Mouse (Mus musculus) liver, adult 2 months (tissue): ENCODE results near the gene D8Ertd738e. TPM values are rescaled to one million over a fixed set of nuclear protein-coding genes. Genes with fewer than 3 reads are reported as not detected.

ENCODE experiments used
- DNase-seq: peaks from one replicate; pipeline ENCODE4 v3.0.0-alpha.2; 2011; ENCODE audit warnings: low read depth, low spot score; ENCODE audit errors: extremely low read depth
- H3K27ac ChIP-seq: fragments of 200-500 bp; replicated peaks from 2 replicates; pipeline ENCODE4 v1.5.1; 2012; ENCODE audit warnings: low read depth, mild to moderate bottlenecking, control low read depth, inconsistent platforms, low read length; ENCODE audit not compliant: insufficient read depth
- H3K27me3 ChIP-seq: fragments of 200-500 bp; 2 replicates; pipeline ENCODE4 v1.6.1; 2012; ENCODE audit warnings: mild to moderate bottlenecking, moderate library complexity, low read length, inconsistent platforms; ENCODE audit not compliant: control insufficient read depth, insufficient read depth
- H3K36me3 ChIP-seq: fragments of 200-500 bp; 2 replicates; pipeline ENCODE4 v1.6.1; 2012; ENCODE audit warnings: low read length, inconsistent platforms; ENCODE audit not compliant: control insufficient read depth, insufficient read depth
- H3K4me1 ChIP-seq: fragments of 200-500 bp; 2 replicates; pipeline ENCODE4 v1.6.1; 2011; ENCODE audit warnings: low read length; ENCODE audit not compliant: control insufficient read depth, insufficient read depth
- H3K4me3 ChIP-seq: fragments of 200-500 bp; 2 replicates; pipeline ENCODE4 v1.5.1; 2011; ENCODE audit warnings: low read depth, mild to moderate bottlenecking, control low read depth, low read length, moderate library complexity; ENCODE audit not compliant: insufficient read depth
- H3K79me2 ChIP-seq: fragments of 200-500 bp; 2 replicates; pipeline ENCODE4 v1.6.1; 2012; ENCODE audit warnings: inconsistent platforms, mild to moderate bottlenecking, low read length, moderate library complexity; ENCODE audit not compliant: control insufficient read depth, insufficient read depth
- H3K9ac ChIP-seq: fragments of 200-500 bp; 2 replicates; pipeline ENCODE4 v1.6.1; 2012; ENCODE audit warnings: low read depth, mild to moderate bottlenecking, control low read depth, inconsistent platforms, low read length
- CTCF ChIP-seq: fragments of 200-500 bp; IDR thresholded peaks from 2 replicates; pipeline ENCODE4 v1.5.1; 2011; ENCODE audit warnings: low read depth, low read length, control low read depth
- POLR2A ChIP-seq: fragments of 200-500 bp; IDR thresholded peaks from 2 replicates; pipeline ENCODE4 v1.6.1; 2011; ENCODE audit warnings: low read length, control low read depth; ENCODE audit not compliant: insufficient read depth; ENCODE audit errors: extremely low read depth
- WGBS: fragments of 180-500 bp; shearing (Covaris S2); methylation state at CpG from one replicate; pipeline ENCODE4 v1.1.7; 2018; 5-methylcytosine and 5-hydroxymethylcytosine counted together
- polyA plus RNA-seq: library from polyadenylated mRNA; depleted of rRNA; stranded (reverse); fragments of >200 nt; gene quantifications from 2 replicates; pipeline ENCODE4 v1.2.3, GENCODE M21; 2012; rRNA removed
- total RNA-seq: library from RNA; depleted of rRNA; stranded (reverse); fragments of >200 nt; gene quantifications from 2 replicates; pipeline ENCODE4 v1.2.3, GENCODE M21; 2014; rRNA removed

D8Ertd738e gene
- total and polyA plus RNA-seq, 2 experiments, result 105 to 115 TPM

DNA sequence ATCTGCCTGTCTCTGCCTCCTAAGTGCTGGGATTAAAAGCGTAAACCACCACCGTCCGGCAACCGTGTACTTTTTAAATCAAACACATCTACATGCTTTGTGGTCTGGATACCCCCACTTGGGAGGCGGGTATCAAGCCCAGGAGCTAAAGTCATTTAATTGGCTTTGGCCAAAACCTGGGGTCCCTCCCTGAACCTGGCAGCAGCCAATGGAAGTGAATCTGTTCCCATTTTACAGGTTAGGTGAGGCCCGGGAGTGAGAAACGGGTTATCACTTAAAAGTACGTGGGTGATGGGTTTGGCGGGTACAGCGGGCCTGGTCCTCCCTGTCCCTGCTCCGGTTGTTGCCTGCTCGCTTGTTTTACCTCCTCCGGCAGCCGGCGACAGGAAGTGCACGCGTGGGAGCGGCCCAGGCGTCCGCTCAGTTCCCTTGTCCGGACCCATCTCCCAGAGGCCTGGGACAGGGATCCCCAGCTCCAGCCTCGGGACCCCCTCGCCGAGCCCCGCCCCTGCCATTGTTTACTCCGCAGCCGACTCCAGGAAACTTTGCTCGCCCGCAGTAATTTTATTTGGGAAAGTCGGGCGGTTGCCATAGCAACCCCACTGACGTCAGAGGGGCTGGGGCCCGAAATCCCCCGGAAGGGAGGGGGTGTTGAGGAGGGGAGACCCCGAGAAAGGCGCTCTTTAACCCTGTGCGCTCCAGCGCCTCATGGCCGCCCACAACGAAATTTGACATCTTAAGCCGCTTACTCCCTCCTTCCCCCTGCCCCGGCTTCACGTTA, 52.2 kb downstream of the D8Ertd738e start:
- Histone ChIP-seq H3K4me3 (peak overlapping the region; percentile 50), H3K79me2 (peaks cover 8% of the 10 kb centered on the region; the same call in 1 of the 2 replicates), H3K27me3 (no peaks in the 10 kb centered on the region), H3K4me1 (0 out of 2 replicates have a peak, but pooled peaks cover 2% of the 10 kb centered on the region), H3K9ac (peak overlapping the region; percentile 45), H3K27ac (peak overlapping the region; percentile 73), H3K36me3 (no peaks in the 10 kb centered on the region)
- WGBS, result 15% methylated on average over 42 of the region's 43 CpGs
- no peak for TF ChIP-seq CTCF
- no peak for TF ChIP-seq POLR2A
- DNase-seq, result no peak

Other genes with a start within 250 kb of the D8Ertd738e start
- gene 1700067K01Rik, start 248.2 kb downstream of the D8Ertd738e start, total RNA-seq, result 0.20 and 0.46 TPM in 2 replicates
- 0.11 and 0.26 TPM in 2 replicates for gene 1700067K01Rik, start 248.2 kb downstream of the D8Ertd738e start, polyA plus RNA-seq
- gene 2210011C24Rik, start 237.5 kb downstream of the D8Ertd738e start, total RNA-seq, result 0.20 and 0.28 TPM in 2 replicates
- gene 2210011C24Rik, start 237.5 kb downstream of the D8Ertd738e start, polyA plus RNA-seq, result 0.21 and 0.34 TPM in 2 replicates
- not detected in 2 replicates for gene Palm3, start 228.2 kb downstream of the D8Ertd738e start, total RNA-seq
- gene Palm3, start 228.2 kb downstream of the D8Ertd738e start, polyA plus RNA-seq, result not detected in 2 replicates
- 1.4 and 1.5 TPM in 2 replicates for gene Il27ra, start 207.1 kb downstream of the D8Ertd738e start, total RNA-seq
- gene Il27ra, start 207.1 kb downstream of the D8Ertd738e start, polyA plus RNA-seq, result 1.4 and 2.1 TPM in 2 replicates
- not detected in 2 replicates for gene Rln3, start 204.7 kb downstream of the D8Ertd738e start, total RNA-seq
- not detected in 2 replicates for gene Rln3, start 204.7 kb downstream of the D8Ertd738e start, polyA plus RNA-seq
- 0.65 and 0.74 TPM in 2 replicates for gene Gm10643, start 184.6 kb downstream of the D8Ertd738e start, total RNA-seq
- gene Gm10643, start 184.6 kb downstream of the D8Ertd738e start, polyA plus RNA-seq, result 0.10 TPM in 1 of 2 replicates, not detected in the other
- gene Rfx1, start 182.9 kb downstream of the D8Ertd738e start, total RNA-seq, result 1.8 and 2.6 TPM in 2 replicates
- 6.4 and 8.3 TPM in 2 replicates for gene Rfx1, start 182.9 kb downstream of the D8Ertd738e start, polyA plus RNA-seq
- gene Dcaf15, start 145.0 kb downstream of the D8Ertd738e start, total RNA-seq, result 1.4 and 2.2 TPM in 2 replicates
- gene Dcaf15, start 145.0 kb downstream of the D8Ertd738e start, polyA plus RNA-seq, result 9.2 and 9.9 TPM in 2 replicates
- gene Podnl1, start 123.7 kb downstream of the D8Ertd738e start, total RNA-seq, result 0.13 TPM in 1 of 2 replicates, not detected in the other
- gene Podnl1, start 123.7 kb downstream of the D8Ertd738e start, polyA plus RNA-seq, result 0.51 and 0.86 TPM in 2 replicates
- 4.0 and 5.6 TPM in 2 replicates for gene Cc2d1a, start 101.8 kb downstream of the D8Ertd738e start, total RNA-seq
- 10.4 and 10.6 TPM in 2 replicates for gene Cc2d1a, start 101.8 kb downstream of the D8Ertd738e start, polyA plus RNA-seq
- gene 4930432K21Rik, start 101.7 kb downstream of the D8Ertd738e start, total RNA-seq, result not detected in 2 replicates
- gene 4930432K21Rik, start 101.7 kb downstream of the D8Ertd738e start, polyA plus RNA-seq, result 0.07 and 0.11 TPM in 2 replicates
- not detected in 2 replicates for gene Nanos3, start 64.5 kb downstream of the D8Ertd738e start, total RNA-seq
- gene Nanos3, start 64.5 kb downstream of the D8Ertd738e start, polyA plus RNA-seq, result not detected in 2 replicates
- 2.8 and 3.7 TPM in 2 replicates for gene Zswim4, start 12.7 kb downstream of the D8Ertd738e start, total RNA-seq
- gene Zswim4, start 12.7 kb downstream of the D8Ertd738e start, polyA plus RNA-seq, result 6.9 and 8.4 TPM in 2 replicates
- 17.1 and 25.8 TPM in 2 replicates for gene Mri1, start 7.6 kb upstream of the D8Ertd738e start, total RNA-seq
- 43.1 and 75.7 TPM in 2 replicates for gene Mri1, start 7.6 kb upstream of the D8Ertd738e start, polyA plus RNA-seq
- 2.3 and 6.9 TPM in 2 replicates for gene Ccdc130, start 20.7 kb upstream of the D8Ertd738e start, total RNA-seq
- gene Ccdc130, start 20.7 kb upstream of the D8Ertd738e start, polyA plus RNA-seq, result 8.7 and 19.1 TPM in 2 replicates
- 0.20 and 0.28 TPM in 2 replicates for gene Cacna1a, start 138.7 kb upstream of the D8Ertd738e start, total RNA-seq
- 2.1 and 3.2 TPM in 2 replicates for gene Cacna1a, start 138.7 kb upstream of the D8Ertd738e start, polyA plus RNA-seq